Mouse (Mus musculus) ovary, postnatal 36 days (tissue): Measurements from ENCODE around the gene Dirc2.
A peak's percentile ranks its signal among the peaks of the same experiment; 100 is the strongest.

ENCODE experiments used
- DNase-seq: peaks from one replicate; pipeline ENCODE4 v3.0.0; 2022; ENCODE audit warnings: low spot score, mixed read lengths

Gene Dirc2

GRCm38 (mm10) chr16:35739548-35739947 is 29.6 kb downstream of the Dirc2 start:
- DNase-seq, result no peak

GRCm38 (mm10) chr16:35738096-35738767 is 30.9 kb downstream of the Dirc2 start:
- DNase-seq, result no peak

GRCm38 (mm10) chr16:35734038-35734437 is 35.1 kb downstream of the Dirc2 start:
- DNase-seq, result peak; percentile 65

GRCm38 (mm10) chr16:35732096-35732495 is 37.1 kb downstream of the Dirc2 start:
- DNase-seq, result no peak

- DNase-seq, result no peak
Measured at GRCm38 (mm10) chr16:35729151-35729738, 39.9 kb downstream of the Dirc2 start.

- no peak for DNase-seq
Measured at GRCm38 (mm10) chr16:35726601-35727000, 42.6 kb downstream of the Dirc2 start.

- no peak for DNase-seq
Measured at GRCm38 (mm10) chr16:35724561-35724960, 44.6 kb downstream of the Dirc2 start.

GRCm38 (mm10) chr16:35717761-35718160 is 51.4 kb downstream of the Dirc2 start:
- DNase-seq, result no peak

GRCm38 (mm10) chr16:35716257-35716656 is 52.9 kb downstream of the Dirc2 start:
- no peak for DNase-seq

- no peak for DNase-seq
Measured at GRCm38 (mm10) chr16:35715771-35716170, 53.4 kb downstream of the Dirc2 start.

- DNase-seq, result no peak
Measured at GRCm38 (mm10) chr16:35715350-35715749, 53.8 kb downstream of the Dirc2 start.

GRCm38 (mm10) chr16:35714689-35715088 is 54.5 kb downstream of the Dirc2 start:
- DNase-seq, result no peak

- DNase-seq, result no peak
Measured at GRCm38 (mm10) chr16:35713606-35714005, 55.5 kb downstream of the Dirc2 start.

GRCm38 (mm10) chr16:35711004-35711403 is 58.2 kb downstream of the Dirc2 start:
- DNase-seq, result no peak

- DNase-seq, result no peak
Measured at GRCm38 (mm10) chr16:35707004-35707403, 62.2 kb downstream of the Dirc2 start.

- DNase-seq, result no peak
Measured at GRCm38 (mm10) chr16:35704796-35705195, 64.4 kb downstream of the Dirc2 start.

- no peak for DNase-seq
Measured at GRCm38 (mm10) chr16:35703763-35704679, 65.1 kb downstream of the Dirc2 start.

- no peak for DNase-seq
Measured at GRCm38 (mm10) chr16:35701823-35702222, 67.3 kb downstream of the Dirc2 start.

GRCm38 (mm10) chr16:35696103-35696502 is 73.1 kb downstream of the Dirc2 start:
- DNase-seq, result no peak

GRCm38 (mm10) chr16:35694250-35694846 is 74.8 kb downstream of the Dirc2 start:
- DNase-seq, result no peak

- DNase-seq, result no peak
Measured at GRCm38 (mm10) chr16:35691606-35692005, 77.5 kb downstream of the Dirc2 start.

- peak; percentile 28 for DNase-seq
Measured at GRCm38 (mm10) chr16:35686491-35686890, 82.7 kb downstream of the Dirc2 start.
